12 mouse cellular contexts compared by ENCODE assay signal in the genomic region with DNA sequence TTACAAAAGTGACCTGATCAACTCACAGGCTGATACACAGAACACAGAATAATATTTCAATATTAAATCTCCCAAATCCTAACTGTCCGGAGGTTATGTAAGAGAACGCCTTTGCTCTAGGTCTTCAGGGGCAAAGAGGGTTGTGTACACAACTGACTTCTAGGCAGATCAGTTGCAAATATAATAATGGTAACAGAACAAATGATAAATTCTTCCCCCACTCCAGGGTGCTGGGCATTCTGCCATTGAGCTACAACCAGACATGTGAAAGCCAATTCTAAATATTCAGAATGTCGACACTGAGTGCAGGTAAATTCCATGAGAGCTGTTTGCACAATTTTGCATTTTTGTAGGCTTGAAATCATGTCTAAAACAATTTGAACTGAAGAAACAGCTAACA. TPM values are rescaled to one million over a fixed set of nuclear protein-coding genes. Genes with fewer than 3 reads are reported as not detected.
DNase-seq lines count a peak whose midpoint lies in the region; ATAC-seq and TF ChIP-seq lines count a peak whose summit lies in the region.
"Had no signal": no experiment of that assay in that cellular context is flagged by ENCODE, and none has a peak within 500 bp of the region (broad histone marks: within the 10 kb centered on the region; RNA-seq: fewer than 3 reads in every experiment).

No protein-coding gene starts in this region.

- WGBS in heart, embryonic 10.5 days = 91% methylated on average over 3 of the region's 3 CpGs
- WGBS in lung, adult 2 months = 37% methylated on average over 3 of the region's 3 CpGs
- WGBS in liver, embryonic 15.5 days (ENCODE audit: insufficient replicate concordance) = 79% methylated on average over 3 of the region's 3 CpGs

- no peak for ATAC-seq in liver, embryonic 15.5 days (ENCODE audit: insufficient read depth)
- ATAC-seq in granulocyte monocyte progenitor cell, adult 5-6 weeks (replicated peaks; ENCODE audit: poor library complexity, severe bottlenecking) = no peak
- ATAC-seq: forebrain, embryonic 13.5 days had no signal

- no peak overlapping the region for H3K4me3 ChIP-seq in heart, embryonic 10.5 days
- no peak overlapping the region for H3K4me3 ChIP-seq in lung, adult 2 months (replicated peaks; ENCODE audit: extremely low read depth, low read depth, low read length)
- no peak overlapping the region for H3K4me3 ChIP-seq in liver, embryonic 15.5 days (replicated peaks)
- H3K4me3 ChIP-seq: forebrain, embryonic 13.5 days; gastrocnemius, adult 2 months; limb, embryonic 10.5 days had no signal

- H3K4me2 ChIP-seq in liver, embryonic 15.5 days = no peak overlapping the region
- H3K4me2 ChIP-seq: forebrain, embryonic 13.5 days had no signal

- peak; percentile 59 for DNase-seq in heart, adult 11 months
- no peak for DNase-seq in heart, embryonic 10.5 days (ENCODE audit: low spot score)
- peak; percentile 45 to 55 for DNase-seq in lung, adult 18-20 months
- no peak for DNase-seq in lung, adult 2 months
- DNase-seq in retina, postnatal 1 day = no peak
- DNase-seq: gastrocnemius, adult 2 months; right cerebral cortex, postnatal 14 days; thymus, adult 2 months had no signal

- H3K27me3 ChIP-seq in heart, embryonic 10.5 days (ENCODE audit: insufficient read depth, poor library complexity, severe bottlenecking) = no peaks in the 10 kb centered on the region
- H3K27me3 ChIP-seq in liver, embryonic 15.5 days = no peaks in the 10 kb centered on the region
- H3K27me3 ChIP-seq: forebrain, embryonic 13.5 days had no signal

- H3K36me3 ChIP-seq in heart, embryonic 10.5 days = no peaks in the 10 kb centered on the region
- H3K36me3 ChIP-seq in liver, embryonic 15.5 days (replicated peaks) = no peaks in the 10 kb centered on the region

- no peak overlapping the region for H3K9ac ChIP-seq in liver, embryonic 15.5 days
- H3K9ac ChIP-seq: forebrain, embryonic 13.5 days had no signal

- TF ChIP-seq CTCF in lung, adult 2 months (IDR thresholded peaks at IDR 0.05; ENCODE audit: insufficient read depth, low read length) = no peak

- H3K4me1 ChIP-seq in heart, embryonic 10.5 days = peaks cover 49% of the 10 kb centered on the region
- peaks cover 31% of the 10 kb centered on the region for H3K4me1 ChIP-seq in lung, adult 2 months (ENCODE audit: control insufficient read depth, insufficient read depth, low read length)
- peaks cover 78% of the 10 kb centered on the region for H3K4me1 ChIP-seq in liver, embryonic 15.5 days (replicated peaks)

- no peaks in the 10 kb centered on the region for H3K9me3 ChIP-seq in heart, embryonic 10.5 days
- no peaks in the 10 kb centered on the region for H3K9me3 ChIP-seq in liver, embryonic 15.5 days (replicated peaks)
- H3K9me3 ChIP-seq: forebrain, embryonic 13.5 days; limb, embryonic 10.5 days had no signal

- no peak for TF ChIP-seq POLR2A in lung, adult 2 months (IDR thresholded peaks at IDR 0.05; ENCODE audit: borderline replicate concordance, extremely low read depth, low read depth, low read length)

- no peak overlapping the region for H3K27ac ChIP-seq in heart, embryonic 10.5 days
- H3K27ac ChIP-seq in liver, embryonic 15.5 days (replicated peaks) = 0 out of 2 replicates have a peak overlapping the region, but pooled peaks have one; percentile 31
- H3K27ac ChIP-seq: forebrain, embryonic 13.5 days; gastrocnemius, adult 2 months; limb, embryonic 10.5 days had no signal

RNA-seq across cellular contexts. Expression of gene Aplp2, which starts 3.9 kb away (rescaled TPM):
- polyA plus RNA-seq in heart, embryonic 10.5 days (2016; fragmentation: Nextera tagmentation; extraction: Ambion mirVana) = 257 and 312 TPM in 2 replicates
- 465 and 568 TPM in 2 replicates for polyA plus RNA-seq in lung, adult 2 months (2012; rRNA removed)
- 182 and 192 TPM in 2 replicates for polyA plus RNA-seq in liver, embryonic 15.5 days (2015; fragmentation: Nextera tagmentation; extraction: Ambion mirVana)
- total RNA-seq in granulocyte monocyte progenitor cell, adult 5-6 weeks (2014; fragmentation: Nextera tagmentation) = 28.1 and 32.6 TPM in 2 replicates
- 34.1 and 34.9 TPM in 2 replicates for total RNA-seq in granulocyte monocyte progenitor cell, adult 5-6 weeks (2017)

Comparison
In these comparisons a context has a peak if more than half of its experiments do, and no peak if none do; other contexts are left out.
1. DNase-seq: peak in heart, adult 11 months (single experiment) and lung, adult 18-20 months (2 of 2); none in heart, embryonic 10.5 days (single experiment), lung, adult 2 months (single experiment) and retina, postnatal 1 day (single experiment).